Mouse (Mus musculus) kidney, adult 8-10 months (tissue): Measurements from ENCODE around the gene Zmiz2.
A peak's percentile ranks its signal among the peaks of the same experiment; 100 is the strongest.
"Not testable (repeated sequence)": the region's sequence is repeated elsewhere in the genome, so short reads cannot be mapped to it uniquely, and the experiment has no call there.

Source experiments
- DNase-seq, 2 experiments: peaks; one replicate each; pipeline ENCODE4 v3.0.0; 2022

The Zmiz2 gene

GRCm38 (mm10) chr11:6402515-6403510 lies 13.9 kb downstream of the Zmiz2 start:
- peak; percentile 63 to 81 for DNase-seq

GRCm38 (mm10) chr11:6403830-6404405 lies 15.0 kb downstream of the Zmiz2 start:
- DNase-seq = no peak

GRCm38 (mm10) chr11:6404699-6405566 lies 16.1 kb downstream of the Zmiz2 start:
- no peak for DNase-seq

DNA sequence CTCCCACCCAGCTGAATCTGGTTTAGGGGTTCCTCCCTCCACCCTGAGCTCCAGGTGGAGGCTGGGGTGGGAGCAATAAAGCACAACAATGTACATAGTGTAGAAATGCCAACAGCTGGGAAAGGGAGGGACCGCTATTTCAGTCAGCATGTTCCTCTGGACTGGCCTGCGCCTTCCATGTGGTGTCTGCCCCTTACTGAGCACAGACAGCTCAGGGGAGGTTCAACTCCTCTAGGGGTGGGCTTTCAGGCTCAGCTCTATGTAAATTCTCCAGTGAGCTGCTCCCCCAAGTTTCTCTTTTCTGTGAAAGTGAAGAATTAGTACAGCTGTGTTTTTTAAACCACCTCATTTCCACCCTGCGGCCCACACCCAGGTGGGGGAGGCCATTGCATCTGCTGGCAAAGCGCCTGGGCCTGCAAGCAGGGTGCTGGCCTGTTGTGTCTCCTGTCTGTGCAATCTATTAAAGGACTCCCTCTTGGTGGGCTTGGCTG lies 16.8 kb downstream of the Zmiz2 start:
- peak; percentile 54 to 58 for DNase-seq

GRCm38 (mm10) chr11:6406251-6407161 lies 17.6 kb downstream of the Zmiz2 start:
- peak; percentile 84 to 91 for DNase-seq

GRCm38 (mm10) chr11:6407162-6407621 lies 18.3 kb downstream of the Zmiz2 start:
- DNase-seq = no peak

DNA sequence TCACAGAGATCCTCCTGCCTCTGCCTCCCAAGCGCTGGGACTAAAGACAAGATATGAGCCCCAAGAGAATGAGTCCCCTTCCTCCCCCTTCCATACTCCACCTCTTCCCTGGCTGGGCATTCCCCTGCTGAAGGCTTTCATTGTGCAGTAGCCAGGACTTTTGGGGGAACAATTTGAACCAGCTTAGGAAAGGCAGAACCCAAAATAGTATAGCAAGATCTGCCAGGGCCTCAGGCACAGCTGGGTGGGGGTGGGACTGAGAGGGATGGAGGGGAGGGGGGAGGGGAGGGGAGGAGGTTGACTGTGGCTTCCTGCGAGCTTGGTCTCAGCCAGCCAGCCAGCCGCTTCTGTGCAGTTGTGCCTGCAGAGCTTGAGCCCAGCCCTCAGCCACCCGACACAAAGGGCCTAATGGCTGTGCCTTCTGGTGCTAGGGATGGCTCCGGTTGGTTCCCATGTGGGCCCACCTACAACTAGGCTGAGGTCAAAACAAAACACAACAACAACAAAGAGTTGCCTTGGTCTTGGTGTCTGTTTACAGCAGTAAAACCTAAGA lies 21.3 kb downstream of the Zmiz2 start:
- DNase-seq = no peak

DNA sequence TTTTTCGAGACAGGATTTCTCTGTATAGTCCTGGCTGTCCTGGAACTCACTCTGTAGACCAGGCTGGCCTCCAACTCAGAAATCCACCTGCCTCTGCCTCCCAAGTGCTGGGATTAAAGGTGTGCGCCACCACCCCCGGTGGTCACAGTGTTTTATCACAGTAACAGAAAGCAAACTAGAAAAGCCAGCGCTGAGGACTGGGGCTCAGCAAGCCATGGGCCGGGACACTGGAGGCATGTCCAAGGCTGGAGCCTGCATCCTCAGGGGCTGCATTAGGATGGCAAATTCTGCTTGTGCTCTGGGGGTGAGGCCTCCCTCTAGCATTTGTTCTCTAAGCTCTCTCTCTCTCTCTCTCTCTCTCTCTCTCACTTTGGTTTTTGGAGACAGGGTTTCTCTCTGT lies 21.9 kb downstream of the Zmiz2 start:
- DNase-seq = not testable (repeated sequence)

DNA sequence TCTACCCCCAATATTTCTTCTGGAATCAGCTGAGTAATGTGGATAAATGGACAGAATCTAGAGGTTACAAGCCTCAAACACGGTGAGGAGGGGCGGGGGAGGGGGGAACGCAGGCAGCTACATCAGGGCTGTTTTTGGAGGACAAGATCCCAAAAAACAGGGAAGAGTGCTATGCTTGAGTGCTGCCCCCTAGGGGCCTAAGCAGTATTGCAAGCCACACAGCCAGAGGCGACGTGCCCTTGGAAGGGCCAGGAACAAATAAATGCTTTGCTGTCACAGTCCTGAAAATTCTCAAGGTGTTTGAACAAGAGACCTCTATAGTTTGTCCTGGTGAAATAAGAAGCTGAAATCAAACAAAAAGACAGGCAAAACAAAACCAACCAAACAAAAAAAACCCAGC lies 22.8 kb downstream of the Zmiz2 start:
- DNase-seq = peak; percentile 65 to 87

DNA sequence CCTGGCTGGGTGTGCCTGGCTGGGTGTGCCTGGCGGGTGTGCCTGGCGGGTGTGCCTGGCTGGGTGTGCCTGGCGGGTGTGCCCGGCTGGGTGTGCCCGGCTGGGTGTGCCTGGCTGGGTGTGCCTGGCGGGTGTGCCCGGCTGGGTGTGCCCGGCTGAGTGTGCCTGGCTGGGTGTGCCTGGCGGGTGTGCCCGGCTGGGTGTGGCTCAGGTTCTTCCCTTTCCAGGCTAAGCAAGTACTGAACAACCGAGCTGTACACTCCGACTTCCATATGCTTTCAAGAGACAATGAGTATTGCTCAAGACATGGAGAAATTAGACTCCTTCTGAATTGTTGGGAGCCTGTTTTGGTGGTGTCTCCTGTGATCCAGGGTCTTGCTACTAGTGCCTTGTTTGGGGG lies 24.4 kb downstream of the Zmiz2 start:
- no peak for DNase-seq

DNA sequence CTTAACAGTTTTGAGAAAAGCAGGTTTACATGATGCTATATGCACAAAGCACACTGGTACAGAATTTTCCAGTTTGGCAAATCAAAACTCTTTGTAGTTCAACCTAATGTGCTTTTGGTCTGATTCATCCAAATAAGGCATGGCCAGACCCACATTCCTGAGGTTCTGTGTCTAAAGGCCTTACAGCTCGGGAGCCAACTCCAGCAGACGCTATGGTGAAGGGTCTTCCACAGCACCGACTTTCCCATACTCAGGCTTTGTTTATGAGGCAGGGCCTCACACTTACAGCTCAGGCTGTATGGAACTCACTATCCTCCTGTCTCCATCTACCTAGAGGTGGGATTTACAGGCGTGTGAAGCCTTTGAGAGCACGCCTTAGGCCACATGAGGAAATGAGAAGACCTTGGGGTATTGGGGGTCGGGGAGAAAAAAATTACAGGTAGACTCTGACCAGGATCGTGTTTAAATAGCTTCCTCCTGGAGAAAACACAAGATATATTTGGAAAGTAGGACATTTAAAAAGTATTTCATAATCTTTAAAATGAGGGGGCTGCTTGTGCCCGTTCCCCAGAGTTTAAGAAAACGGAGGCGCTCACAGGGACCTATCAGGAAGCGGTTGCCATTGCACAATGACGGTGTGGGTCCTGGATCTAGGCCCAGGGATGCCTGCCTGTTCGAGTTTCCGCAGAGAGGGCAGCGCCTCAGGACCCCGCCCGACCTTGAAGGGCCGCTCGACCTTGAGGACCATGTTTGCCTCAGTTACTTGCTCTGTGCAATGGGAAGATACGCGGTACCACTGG lies 26.1 kb downstream of the Zmiz2 start, which contains the start of gene Ppia:
Ppia (plus strand) TSS at position 693 of the 800 bp plus-strand sequence.
- no peak for DNase-seq

DNA sequence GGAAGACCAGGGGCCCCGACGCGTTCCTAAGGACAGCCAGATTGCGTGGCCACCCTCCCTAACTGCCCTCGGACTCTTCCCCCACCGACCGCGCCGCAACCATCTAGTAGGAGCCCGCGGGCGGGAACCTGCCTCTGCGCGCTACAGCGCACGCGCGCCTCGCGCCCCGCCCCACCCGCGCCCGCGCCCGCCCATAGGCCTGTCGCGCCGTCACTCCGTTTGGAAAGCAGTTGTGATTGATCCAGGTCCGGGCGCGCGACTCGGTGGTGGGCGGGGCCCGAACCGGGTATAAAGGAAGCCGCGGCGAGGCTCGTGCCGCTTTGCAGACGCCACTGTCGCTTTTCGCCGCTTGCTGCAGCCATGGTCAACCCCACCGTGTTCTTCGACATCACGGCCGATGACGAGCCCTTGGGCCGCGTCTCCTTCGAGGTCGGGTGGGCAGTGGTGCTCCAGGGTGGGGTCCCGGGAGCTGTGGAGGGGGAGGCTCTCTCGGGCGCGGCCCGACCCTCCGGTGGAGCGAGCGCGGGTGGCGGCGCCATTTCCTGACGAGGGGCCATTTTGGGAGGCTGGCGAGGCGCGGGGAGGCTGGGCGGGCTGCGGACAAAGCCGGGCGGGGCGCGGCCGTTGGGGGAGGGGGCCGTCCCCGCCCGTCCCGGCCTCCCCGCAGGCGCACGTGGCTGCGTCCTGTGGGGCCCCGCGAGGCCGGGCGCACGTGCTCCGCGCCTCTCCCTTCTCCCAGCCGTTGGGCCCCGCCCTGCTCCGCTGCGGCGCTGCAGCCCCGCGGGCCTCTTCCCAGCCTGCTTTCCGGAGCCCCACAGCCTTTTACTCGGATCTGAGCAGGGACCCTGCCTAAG lies 26.9 kb downstream of the Zmiz2 start:
- peak; percentile 98 to 99 for DNase-seq

DNA sequence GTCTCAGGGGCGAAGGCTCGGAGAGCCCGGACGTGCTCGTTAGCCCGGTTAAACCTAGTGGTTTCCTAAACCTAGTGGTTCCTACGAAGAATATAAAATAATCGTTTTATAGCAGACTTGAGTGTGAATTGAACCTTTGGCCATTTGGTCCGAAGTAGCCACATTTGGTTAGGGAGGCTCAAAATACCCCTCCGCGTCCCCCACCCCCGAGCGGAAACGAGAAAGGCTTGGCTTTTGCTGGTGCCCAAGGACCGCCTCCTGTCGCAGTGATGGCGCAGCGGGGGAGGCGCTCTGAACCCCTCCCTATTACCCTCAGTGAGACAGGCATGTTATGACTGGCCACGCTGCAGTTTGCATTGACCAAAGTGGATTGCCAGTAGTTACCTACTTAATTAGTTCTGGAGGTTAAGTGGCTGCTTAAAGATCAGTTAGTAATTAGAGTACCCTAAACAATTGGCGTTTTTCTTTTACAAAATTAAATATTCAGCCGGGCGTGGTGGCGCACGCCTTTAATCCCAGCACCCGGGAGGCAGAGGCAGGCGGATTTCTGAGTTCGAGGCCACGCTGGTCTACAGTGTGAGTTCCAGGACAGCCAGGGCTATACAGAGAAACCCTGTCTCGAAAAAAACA lies 27.6 kb downstream of the Zmiz2 start:
- peak; percentile 77 for DNase-seq

- no peak for DNase-seq
Measured at GRCm38 (mm10) chr11:6417069-6417468, 28.2 kb downstream of the Zmiz2 start.

- DNase-seq = no peak
Measured at GRCm38 (mm10) chr11:6417490-6417889, 28.6 kb downstream of the Zmiz2 start.

- no peak for DNase-seq
Measured at GRCm38 (mm10) chr11:6418751-6419150, 29.9 kb downstream of the Zmiz2 start.

DNA sequence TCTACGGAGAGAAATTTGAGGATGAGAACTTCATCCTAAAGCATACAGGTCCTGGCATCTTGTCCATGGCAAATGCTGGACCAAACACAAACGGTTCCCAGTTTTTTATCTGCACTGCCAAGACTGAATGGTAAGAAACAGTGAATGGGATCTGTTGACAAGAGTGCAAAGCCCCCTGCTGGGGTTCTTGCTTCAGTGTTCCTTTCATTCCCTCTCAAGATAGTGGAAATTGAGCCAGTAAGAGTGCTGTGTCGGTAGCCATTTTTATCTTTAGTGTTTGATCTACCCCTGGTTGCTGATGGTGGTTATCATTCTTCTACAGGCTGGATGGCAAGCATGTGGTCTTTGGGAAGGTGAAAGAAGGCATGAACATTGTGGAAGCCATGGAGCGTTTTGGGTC lies 30.3 kb downstream of the Zmiz2 start:
- not testable (repeated sequence) for DNase-seq

GRCm38 (mm10) chr11:6420283-6420703 lies 31.4 kb downstream of the Zmiz2 start:
- DNase-seq = no peak
